Mouse (Mus musculus): Measurements from ENCODE around the gene Gm20708.

Gene Gm20708

DNA sequence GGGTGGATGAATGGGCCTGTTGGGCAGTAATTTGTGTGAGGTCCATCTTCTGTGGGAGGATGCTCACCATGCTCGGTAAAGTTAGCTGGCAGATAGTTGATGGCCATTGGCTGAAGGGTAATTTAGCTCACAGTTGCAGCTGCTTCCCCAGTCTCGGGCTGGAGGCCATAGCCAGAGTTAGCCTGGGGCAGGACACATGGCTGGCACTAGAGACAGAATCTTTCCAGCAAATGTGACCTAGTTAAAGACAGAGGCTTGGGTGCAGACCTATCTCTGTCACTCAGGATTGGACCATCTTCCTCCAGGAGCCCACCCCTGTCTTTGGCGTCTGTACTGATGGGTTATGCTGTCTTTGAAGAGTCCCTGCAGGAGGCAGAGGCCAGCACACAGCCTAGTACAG is 48.9 kb downstream of the Gm20708 start:
- in situ Hi-C loops (cut with MboI, MseI): no loop called here

DNA sequence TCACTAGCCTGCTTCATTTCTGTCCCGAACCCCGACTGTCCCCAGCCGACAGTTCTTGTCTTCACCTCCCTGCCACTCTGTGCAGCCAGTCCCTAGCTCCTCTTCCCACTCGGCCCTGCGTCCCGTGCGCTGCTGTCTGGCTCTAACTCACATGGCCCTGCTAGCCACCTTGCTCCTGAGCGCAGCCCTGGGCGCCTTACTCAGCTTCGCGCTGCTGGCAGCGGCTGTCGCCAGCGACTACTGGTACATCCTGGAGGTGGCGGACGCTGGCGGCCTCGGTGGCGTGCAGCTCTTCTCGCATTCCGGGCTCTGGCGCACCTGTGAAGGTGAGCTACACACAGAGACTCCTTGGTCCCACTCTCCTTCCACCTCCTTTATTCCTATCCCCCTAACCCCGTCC is 51.1 kb downstream of the Gm20708 start, which contains the start of gene Tmem235:
Gene Tmem235 (plus strand): TSS at position 152 of the 400 bp plus-strand sequence.
- in situ Hi-C loops (cut with MboI, MseI): no loop called here

DNA sequence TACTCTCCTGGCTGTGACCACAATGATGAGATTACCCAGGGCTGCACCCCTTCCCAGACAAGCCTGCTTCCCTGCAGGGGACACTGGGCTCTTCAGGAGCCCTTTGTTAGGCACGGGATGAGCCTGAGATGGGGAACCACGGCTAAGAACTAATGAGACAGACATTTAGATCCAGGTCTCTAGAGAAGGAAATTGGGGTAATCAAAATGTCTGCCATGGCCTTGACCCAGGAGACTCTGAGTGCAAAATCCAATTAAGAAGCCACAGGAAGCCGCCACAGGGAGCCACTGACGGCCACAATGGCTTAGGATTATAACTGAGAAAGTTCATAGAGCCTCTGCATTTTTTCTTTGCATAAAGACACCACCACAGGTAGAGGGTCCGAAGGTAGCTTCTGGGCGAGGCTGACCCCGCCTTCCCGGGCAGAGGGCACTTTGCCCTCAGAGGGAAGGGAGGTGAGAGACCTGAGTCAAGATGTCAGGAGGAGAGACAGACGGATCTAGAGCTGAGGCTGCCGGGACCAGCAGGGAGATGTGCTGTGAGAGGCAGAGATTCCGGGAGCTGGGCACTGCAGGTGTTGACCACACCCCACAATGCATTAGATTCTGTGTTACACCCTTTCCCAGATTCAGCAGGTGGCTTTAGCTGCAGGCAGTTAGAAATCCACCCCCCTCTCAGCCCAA is 53.8 kb downstream of the Gm20708 start:
- in situ Hi-C loops (cut with MboI, MseI): no loop called here

DNA sequence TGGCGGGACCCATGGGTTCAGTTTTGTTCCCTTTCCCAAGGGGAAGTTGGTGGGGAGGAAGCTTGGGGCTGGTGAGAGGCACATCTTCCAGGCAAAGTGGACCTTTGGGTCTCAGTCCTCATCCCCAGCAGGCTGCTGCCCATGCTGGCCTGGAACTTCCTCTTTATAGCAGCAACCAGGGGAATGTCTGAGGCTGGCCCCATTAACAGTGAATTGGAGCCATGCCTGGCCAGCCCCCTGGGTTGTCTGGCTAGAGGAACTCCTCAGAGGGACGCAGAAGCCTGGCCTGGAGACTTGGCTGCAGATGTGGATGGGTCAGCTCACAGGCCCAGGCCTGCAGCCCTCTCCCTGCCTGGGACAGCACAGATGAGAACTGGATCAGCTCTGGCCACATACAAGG is 55.3 kb downstream of the Gm20708 start:
- in situ Hi-C loops (cut with MboI, MseI): no loop called here

DNA sequence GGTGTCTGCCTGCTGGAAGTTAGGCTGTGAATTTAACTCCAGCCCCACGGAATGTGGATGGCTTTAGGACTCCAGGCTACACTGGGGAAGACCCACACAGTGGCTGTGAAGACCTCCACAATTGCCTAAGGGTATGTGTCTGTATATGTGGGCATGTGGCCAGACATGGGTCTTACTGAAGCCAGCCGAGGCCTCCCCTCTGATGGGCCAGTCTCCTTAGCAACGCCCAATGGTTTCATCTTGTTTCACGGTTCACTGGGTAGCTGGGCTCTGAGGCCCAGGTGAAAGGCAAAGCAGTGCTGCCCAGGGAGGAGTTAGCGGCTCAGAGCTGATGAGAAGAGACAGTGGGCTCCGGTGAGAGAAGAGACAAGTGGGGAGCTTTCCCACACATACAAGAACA is 56.5 kb downstream of the Gm20708 start:
- in situ Hi-C loops (cut with MboI, MseI): no loop called here

DNA sequence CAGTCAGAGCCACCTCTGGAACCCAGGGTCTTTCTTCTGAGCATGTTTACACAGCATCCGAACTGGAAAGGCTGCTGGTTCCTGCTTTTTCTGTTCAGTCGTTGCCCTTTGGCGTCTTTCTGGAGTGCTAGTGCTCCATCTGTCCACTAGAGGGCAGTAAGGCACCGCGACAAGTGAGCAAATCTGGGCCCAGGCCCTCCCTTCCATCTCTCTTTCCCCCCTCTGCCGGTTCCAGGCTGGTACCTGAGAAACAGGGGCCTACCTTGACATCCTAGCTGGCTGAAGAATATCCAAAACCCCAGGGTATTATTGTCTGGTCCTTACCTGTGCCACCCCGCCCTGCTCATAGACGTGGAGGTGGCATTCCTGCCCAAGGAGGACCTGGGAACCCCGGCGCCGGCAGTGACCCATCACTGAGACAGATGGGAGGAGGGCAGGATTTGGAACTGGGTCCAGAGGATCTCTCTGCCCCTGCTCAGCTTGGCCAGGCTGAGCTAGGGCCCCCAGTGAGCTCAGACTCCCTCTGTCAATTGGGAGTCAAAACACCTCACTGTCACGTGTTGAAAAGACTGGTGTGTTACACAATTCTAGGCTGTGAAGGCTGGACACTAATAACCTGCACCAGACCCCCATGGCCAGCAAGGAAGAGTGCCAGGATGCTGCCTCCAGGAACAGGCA is 61.4 kb downstream of the Gm20708 start:
- in situ Hi-C loops (cut with MboI, MseI): loop anchor here (5.0 kb wide), 1 partner anchor 151 kb away; no protein-coding TSS in a partner anchor

DNA sequence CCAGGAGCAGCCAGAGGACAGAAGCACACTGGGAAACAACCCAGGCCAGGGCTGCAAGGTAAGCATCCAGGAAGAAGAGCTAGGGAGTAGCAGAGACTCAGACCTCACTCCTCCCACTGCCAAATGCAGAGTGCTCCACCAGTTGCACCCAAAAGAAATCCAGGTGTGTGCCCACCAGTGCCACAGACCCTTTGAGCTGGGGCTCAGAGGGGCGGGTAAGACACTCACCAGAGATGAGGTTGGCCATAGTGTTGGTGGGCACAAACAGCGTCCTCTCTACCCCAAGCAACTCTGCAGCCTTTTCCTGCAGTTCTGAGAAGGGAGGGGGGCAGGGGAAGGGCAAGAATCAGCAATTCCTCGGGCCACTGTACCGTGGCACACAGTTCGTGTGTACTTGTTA is 61.9 kb downstream of the Gm20708 start:
- in situ Hi-C loops (cut with MboI, MseI): loop anchor here (5.0 kb wide), 1 partner anchor 151 kb away; no protein-coding TSS in a partner anchor

DNA sequence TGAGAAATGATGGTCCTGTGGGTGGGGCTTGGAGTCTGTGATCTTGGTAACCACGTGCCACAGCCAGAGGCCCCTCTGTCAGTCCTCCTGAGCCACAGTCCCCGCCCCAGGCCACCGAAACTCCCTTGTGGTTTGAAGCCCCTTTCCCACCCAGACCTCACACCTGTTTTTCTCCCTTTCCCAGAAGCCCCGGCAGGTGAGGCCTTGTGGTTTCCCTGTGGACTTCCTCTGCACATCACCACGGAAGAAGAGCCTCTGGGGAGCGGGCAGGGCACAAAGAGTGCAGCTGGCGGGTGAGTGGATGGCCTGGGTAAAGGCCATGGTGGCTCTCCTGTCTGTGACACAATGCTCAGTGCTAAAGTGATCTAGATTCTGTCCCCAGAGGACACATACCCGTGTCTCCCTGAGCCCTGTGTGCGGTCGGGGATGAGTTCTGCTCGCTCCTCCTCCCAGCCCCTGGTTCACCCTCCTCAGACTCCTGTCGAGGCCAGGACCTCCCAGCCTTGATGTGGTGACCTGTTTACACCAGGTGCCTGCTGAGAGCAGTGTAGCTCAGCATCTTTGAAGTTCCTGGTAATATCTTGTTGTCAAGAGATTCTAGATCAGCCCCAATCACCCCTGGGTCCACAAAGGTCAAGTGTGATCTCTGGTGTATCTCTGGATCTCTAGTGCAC is 62.6 kb downstream of the Gm20708 start:
- in situ Hi-C loops (cut with MboI, MseI): loop anchor here (5.0 kb wide), 1 partner anchor 150 kb away; no protein-coding TSS in a partner anchor

DNA sequence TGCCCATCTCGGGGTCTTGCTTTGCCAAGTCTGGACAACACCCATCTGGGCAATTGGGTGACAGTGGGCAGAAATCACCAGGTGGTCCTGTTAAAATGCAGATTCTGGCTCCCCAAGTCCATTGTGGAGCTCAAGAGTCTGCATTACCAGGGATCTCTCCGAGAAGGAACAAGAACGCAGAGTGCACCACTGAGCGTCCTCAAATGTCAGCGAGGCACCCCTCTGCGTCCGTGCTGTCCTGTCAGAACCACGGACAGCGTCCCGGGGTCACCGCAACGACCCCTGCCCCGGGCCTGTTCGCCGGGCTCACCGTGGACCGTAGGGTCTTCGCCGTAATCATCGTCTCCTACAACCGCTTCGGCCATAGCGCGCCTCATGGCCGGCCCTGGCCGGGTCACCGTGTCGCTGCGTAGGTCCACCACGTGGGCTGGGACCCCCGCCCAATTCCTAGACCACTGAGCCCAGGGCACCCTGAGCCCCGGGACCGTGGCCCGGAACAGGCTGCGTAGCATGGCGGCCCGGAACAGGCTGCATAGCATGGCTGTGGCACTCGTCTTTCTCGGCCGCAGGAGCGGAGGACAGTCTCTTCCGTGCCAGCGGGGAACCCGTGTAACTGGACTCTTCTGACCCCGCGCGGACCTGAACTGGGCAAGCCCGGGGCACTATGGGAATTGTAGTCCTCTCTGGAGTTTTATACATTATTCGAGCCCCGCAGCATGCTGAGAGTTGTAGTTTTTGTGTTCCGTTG is 63.6 kb downstream of the Gm20708 start, which contains the start of gene Tha1:
Gene Tha1 (minus strand): TSS at position 621 of the 748 bp plus-strand sequence.
- in situ Hi-C loops (cut with MboI, MseI): loop anchor here (5.0 kb wide), 1 partner anchor 149 kb away; no protein-coding TSS in a partner anchor

DNA sequence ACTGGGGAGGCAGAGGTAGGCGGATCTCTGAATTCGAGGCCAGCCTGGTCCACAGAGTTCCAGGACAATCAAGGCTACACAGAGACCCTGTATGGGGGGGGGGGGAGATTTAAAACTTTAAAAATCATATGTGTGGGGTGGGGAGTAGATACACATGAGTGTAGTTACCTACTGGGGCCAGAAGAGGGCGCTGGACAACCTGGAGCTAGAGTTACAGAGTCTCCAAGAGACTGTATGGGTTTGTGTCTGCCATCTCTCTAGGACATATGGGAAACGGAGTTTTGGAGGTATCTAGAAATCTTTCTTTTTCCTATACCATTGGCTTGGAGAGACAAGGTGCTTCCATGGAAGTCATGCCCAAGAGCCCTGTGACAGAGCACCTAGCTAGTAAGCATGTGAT is 65.0 kb downstream of the Gm20708 start:
- in situ Hi-C loops (cut with MboI, MseI): loop anchor here (5.0 kb wide), 1 partner anchor 148 kb away; no protein-coding TSS in a partner anchor

DNA sequence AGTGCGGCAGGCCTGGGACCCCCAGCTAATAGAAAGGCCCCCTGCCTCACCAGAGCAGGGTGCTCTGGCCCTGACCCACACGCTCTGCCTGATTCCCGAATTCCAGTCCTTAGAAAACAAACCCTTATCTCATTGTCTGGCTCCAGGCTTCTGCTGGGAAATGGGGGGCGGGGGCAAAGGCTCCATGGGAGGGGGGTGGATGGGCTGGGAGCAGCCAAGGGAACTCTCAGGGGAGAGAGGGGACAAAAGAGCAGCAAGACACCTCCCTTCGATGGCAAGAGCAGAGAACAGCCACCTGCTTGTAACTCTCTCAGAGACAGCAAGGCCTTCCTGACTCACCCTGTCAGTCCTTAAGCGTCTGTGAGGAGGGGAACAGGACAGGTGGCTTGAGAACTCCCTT is 66.2 kb downstream of the Gm20708 start:
- in situ Hi-C loops (cut with MboI, MseI): loop anchor here (5.0 kb wide), 1 partner anchor 33 kb away; no protein-coding TSS in a partner anchor

DNA sequence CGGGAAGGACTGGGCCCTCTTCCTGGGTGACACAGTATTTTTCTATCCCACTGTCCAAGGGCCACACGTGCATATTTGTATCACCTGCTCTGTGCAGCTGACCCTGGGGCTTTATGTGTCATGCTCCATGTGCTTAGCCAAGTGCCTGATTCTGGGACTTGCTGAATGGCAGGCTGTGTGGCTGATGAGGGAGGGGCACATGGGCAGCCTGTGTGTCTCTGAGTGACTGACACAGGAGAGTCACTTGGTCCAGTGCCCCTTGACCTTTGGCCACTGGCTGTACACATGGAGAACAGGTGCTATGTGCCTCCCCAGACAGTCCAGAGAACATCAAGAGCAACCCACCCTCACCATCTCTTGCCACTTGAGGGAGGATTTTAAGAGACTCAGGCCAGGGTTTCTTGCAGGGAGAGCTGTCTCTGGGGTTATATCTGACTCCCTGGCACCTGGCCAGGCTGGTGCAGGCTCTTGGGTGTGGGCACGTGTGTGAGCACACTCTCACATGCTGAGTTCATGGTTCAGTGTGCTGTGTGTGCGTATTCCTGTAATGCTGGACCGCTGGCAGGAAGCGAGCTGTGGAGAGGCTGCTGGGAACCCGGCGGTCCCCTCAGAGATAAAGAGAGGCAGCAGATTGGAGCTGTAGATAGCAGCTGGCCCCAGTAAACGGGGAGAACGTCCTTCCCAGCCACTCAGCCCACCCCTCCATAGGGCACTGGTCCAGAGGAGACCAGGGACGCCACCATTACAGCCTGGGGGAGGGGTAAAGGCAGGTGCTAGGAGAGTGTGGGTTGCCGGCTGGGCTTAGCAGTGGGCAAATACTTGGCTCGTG is 68.7 kb downstream of the Gm20708 start:
- in situ Hi-C loops (cut with MboI, MseI): loop anchor here (5.0 kb wide), 1 partner anchor 36 kb away; no protein-coding TSS in a partner anchor

DNA sequence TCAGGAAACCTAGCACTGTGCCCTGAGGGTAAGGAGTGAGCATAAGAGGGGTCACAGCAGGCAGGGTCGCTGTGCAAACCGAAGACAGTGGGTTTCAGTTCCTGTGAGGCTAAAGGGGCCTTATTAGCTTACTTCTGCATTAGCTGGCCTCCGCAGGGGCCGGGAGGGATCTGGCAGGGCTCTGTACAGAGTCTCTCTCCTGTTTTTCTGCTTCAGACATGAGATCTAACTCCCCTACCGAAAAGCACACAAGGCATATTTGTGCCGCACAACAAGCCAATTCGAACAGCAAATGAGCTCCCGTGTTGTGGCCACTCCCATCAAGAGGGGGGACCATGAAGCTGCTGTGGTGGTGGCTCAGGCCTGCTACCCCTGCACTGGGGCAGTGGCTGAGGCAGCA is 69.4 kb downstream of the Gm20708 start:
- in situ Hi-C loops (cut with MboI, MseI): loop anchor here (5.0 kb wide), 1 partner anchor 37 kb away; no protein-coding TSS in a partner anchor

DNA sequence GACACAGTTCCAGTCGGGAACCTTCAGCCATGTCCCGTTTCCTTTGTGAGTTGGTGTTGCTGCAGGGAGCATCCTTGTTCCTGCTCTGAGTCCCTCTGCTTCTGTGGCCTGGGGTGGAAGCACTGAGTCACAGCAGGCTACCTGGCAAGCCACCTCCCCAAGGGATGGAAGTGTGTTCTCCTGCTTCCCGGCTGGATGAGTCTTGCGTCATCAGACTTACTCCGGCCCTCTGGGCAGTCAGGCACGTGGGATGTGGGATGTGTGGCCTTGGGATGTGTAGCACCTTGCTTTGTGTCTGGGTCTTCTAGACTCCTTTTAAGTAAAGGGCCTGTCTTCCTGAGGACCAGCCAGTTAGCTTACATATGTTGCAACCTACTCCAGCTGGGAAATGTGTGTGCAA is 70.2 kb downstream of the Gm20708 start:
- in situ Hi-C loops (cut with MboI, MseI): loop anchor here (5.0 kb wide), 2 partner anchors 37 to 38 kb away; no protein-coding TSS in a partner anchor

DNA sequence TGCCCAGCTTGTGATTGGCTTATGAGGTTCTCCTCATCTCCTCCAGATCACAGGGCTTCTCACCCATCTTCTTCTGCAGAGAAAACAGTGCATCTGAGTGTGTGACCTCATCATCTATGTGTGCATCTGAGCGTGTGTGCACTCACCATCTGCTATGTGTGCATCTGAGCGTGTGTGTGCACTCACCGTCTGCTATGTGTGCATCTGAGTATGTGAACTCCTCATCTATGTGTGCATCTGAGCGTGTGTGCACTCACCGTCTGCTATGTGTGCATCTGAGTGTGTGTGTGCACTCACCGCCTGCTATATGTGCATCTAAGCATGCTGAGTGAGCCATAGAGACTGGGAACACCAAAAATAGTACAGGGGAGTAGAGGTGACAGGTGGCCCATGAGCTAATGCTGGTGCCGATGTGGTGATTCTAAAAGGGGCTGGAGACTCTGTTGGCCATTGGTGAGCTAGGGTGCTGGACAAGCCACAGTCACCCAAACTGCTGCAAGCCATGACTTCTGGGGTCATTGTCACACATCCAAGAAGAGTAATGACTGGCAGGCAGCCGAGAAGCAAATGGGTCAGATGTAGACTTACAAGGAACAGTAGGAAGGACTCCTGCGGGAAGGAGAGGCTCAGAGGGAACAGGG is 71.0 kb downstream of the Gm20708 start:
- in situ Hi-C loops (cut with MboI, MseI): loop anchor here (5.0 kb wide), 1 partner anchor 37 kb away; no protein-coding TSS in a partner anchor

DNA sequence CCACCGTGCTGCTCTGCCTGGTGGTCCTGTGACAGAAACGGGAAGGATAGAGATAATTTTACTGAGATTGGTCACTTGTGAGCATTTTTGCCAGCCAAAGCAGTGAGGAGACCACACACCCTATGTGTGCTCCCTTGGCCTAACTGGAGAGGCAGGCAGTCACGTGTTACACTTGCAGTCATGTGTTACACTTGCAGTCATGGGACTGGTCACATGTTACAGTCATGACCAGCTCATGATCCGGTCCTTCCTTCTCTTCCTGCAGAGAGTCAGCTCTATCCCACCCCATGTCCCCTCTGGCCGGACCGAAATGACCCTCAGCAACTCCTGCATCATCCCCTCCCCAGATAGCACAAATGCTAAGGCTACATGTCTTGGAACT is 71.5 kb downstream of the Gm20708 start:
- in situ Hi-C loops (cut with MboI, MseI): loop anchor here (5.0 kb wide), 1 partner anchor 36 kb away; no protein-coding TSS in a partner anchor

DNA sequence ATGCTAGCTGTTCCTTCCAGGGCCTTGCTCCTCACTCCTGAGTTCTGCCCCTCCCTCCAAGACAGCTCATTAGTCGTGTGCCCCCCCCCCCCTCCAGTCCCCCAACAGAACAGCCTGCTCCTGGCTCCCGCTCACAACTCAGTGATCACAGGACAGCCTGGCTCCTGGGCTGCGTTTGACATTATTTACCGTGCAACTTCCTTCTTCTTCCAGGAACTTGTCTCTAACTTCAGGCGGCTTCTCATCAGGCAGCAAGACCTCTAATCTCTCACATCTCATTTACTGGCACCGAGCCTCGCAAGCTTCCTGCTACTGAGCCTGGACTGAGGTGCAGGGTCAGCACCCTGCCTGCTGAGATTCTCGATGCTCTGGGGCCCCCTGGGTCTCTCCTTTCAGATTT is 72.3 kb downstream of the Gm20708 start:
- in situ Hi-C loops (cut with MboI, MseI): loop anchor here (5.0 kb wide), 1 partner anchor 36 kb away; no protein-coding TSS in a partner anchor

DNA sequence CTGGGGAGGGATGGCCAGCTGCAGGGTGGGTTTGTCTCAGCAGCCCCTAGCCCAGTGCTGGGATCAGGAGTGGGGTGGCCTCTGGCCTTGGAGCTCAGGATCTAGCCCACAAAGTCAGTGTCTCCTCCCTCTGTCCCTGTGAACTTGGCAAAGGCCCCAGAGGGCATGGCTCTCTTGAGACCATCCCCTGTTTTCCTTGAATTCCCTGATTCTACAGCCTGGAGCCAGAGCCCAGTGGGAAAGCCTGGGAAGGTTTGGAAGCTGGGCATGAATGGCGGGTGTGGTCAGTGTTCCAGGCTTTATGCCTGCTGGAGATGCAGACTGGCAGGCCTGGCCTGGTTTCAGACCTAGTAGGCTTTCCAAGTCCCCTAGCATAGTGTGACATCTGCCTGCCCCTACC is 72.7 kb downstream of the Gm20708 start:
- in situ Hi-C loops (cut with MboI, MseI): loop anchor here (5.0 kb wide), 1 partner anchor 35 kb away; no protein-coding TSS in a partner anchor

DNA sequence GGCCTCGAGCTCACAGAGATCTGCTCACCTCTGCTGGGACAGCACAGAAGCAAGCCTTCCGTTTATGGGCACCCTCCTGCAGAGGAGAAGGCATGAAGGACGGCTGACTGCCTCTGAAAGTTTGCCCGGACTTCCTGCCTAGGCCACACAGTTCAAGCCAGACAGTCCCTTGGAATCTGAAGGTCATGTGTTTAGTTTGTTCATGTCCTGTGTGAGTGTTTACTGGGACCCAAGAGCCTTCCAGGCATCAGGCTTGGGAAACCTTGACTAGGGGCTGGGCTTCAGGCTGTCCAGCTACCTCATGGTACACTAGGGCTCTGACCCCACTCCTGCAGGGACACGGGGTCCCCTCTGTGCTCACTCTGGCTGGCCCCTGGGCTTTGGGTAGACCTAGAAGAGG is 76.5 kb downstream of the Gm20708 start:
- in situ Hi-C loops (cut with MboI, MseI): no loop called here

Data from T-helper 2 cell (primary cell).